Mouse (Mus musculus): ENCODE measurements around the gene U2af1.

GRCm38 (mm10) chr17:31668306-31668705 is 9.6 kb upstream of the U2af1 start:
- TF ChIP-seq CTCF (IDR thresholded peaks at IDR 0.05; ENCODE audit: low read depth) (no peak), EP300 (IDR thresholded peaks at IDR 0.05; ENCODE audit: low read depth) (no peak)

All from liver, postnatal 0 days (tissue).